Mouse (Mus musculus): ENCODE results near the gene Nav2.

Nav2 gene

DNA sequence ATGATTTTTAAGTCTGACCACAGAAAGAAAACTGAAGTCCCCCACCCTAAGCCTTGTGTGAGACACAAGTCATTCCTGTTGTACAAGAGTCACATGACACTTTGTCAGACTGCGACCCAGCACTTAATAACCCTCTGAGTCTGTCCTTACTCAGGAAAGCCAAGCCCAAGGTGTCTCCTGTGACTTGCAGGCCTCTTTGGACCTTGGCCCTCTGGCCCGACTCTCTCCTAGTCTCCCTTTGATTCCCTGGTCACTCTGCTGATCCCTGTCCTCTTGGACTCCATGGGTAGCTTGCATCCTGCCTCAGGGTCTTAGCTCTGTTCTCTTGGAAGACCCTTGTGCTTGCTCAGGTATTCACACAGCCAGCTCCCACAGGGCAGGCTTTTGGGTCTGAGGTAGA lies 612.0 kb downstream of the Nav2 start:
- Histone ChIP-seq H3K36me3 (ENCODE audit: control insufficient read depth, insufficient read depth, low read length, poor library complexity, severe bottlenecking) (no peaks in the 10 kb centered on the region), H3K27me3 (ENCODE audit: control insufficient read depth, insufficient read depth, low read length, poor library complexity, severe bottlenecking) (no peaks in the 10 kb centered on the region)
- no peak for DNase-seq (ENCODE audit: low read depth, low spot score)

DNA sequence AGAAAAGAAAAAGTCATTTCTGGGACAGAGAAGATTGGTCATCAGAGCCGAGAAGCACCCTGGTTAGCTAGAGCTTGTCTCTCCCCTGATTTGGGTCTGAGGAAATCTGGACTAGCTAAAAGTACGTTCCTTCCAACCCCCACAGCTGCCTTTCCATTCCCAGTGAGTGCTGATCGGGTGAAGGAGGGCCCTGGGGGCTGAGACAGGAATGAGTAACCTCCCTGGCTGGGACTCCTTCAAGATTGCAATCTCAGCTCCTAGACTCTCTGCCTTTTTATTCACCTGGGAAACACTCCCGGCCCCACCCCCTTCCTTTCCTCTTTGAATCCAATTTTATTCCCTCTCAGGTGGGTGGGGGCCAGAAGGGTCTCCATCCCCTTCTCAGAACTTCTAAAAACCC lies 612.8 kb downstream of the Nav2 start:
- no peaks in the 10 kb centered on the region for H3K36me3 ChIP-seq (ENCODE audit: control insufficient read depth, insufficient read depth, low read length, poor library complexity, severe bottlenecking)
- no peaks in the 10 kb centered on the region for H3K27me3 ChIP-seq (ENCODE audit: control insufficient read depth, insufficient read depth, low read length, poor library complexity, severe bottlenecking)

DNA sequence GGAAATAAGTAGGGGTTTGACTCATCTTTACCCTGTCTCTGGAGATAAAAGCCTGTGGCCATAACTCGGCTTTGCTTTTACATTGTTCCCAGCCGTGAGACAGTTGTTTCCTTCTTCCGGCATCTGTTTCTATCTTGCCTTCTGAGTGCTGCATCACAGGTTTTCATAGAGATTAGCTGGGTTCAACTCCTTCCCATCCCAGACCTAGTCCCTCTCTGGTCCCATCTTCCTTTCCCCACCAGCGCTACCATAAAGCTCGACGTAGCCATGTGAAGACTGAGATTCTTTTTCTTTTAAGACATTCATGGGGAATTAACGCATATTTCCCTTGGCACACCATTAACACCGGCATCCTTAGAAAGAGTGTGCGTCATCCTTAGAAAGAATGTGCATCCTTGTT lies 613.5 kb downstream of the Nav2 start:
- Histone ChIP-seq H3K36me3 (ENCODE audit: control insufficient read depth, insufficient read depth, low read length, poor library complexity, severe bottlenecking) (no peaks in the 10 kb centered on the region), H3K27me3 (ENCODE audit: control insufficient read depth, insufficient read depth, low read length, poor library complexity, severe bottlenecking) (no peaks in the 10 kb centered on the region)
- DNase-seq (ENCODE audit: low read depth, low spot score) = no peak

More for the DNA sequence above, 612.8 kb downstream of the Nav2 start:
- DNase-seq (ENCODE audit: low read depth, low spot score) = no peak

DNA sequence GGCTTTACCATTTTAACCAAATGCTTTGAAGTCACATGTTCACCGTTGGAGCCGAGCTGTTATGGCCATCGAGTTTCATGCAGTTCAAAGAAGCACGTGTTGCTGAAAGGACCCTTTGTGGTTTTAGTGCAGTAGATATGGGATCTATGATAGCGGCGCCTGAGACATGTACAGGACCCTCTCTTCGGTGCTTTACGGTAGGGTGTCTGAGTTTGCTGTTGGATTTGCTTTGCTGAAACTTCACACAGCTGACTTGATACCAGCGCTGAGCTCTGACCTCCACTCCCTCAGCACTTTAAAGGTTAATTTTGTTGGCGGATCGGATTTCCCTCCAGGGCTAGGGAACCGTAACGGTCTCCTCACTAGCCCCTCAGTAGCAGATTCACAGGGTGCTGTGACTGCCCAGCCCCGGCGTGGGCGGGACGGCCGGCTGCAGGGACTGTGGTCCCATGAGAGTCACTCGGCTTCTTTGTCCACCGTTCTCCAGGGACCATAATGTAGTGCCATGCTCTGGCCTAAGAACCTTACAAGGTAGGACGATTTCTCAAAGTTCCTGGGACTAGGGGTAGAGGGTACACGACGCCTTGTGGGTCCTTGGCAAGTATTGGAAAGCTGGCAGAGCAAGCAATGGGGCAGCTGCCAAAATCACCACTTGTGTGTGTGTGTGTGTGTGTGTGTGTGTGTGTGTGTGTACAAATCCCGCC lies 614.0 kb downstream of the Nav2 start:
- no peaks in the 10 kb centered on the region for H3K27me3 ChIP-seq (ENCODE audit: control insufficient read depth, insufficient read depth, low read length, poor library complexity, severe bottlenecking)
- DNase-seq (ENCODE audit: low read depth, low spot score) = peak; percentile 23
- no peaks in the 10 kb centered on the region for H3K36me3 ChIP-seq (ENCODE audit: control insufficient read depth, insufficient read depth, low read length, poor library complexity, severe bottlenecking)

DNA sequence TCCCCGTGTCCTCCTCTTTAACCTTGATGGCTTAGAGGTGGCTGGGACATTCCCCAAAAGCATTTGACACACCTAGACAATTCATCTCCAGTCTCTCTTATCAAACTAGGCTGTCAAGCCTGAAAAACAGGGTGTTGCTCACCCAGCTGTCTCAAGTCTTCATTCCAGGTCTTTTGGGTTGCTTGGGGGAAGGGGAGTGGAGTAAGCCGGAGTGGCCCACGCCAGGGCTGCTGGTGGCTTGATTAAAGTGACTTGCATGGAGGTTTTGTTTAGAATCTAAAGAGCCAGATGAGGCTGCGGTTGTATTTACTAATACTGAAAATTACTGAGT lies 614.6 kb downstream of the Nav2 start:
- H3K27me3 ChIP-seq (ENCODE audit: control insufficient read depth, insufficient read depth, low read length, poor library complexity, severe bottlenecking) = no peaks in the 10 kb centered on the region
- DNase-seq (ENCODE audit: low read depth, low spot score) = no peak
- H3K36me3 ChIP-seq (ENCODE audit: control insufficient read depth, insufficient read depth, low read length, poor library complexity, severe bottlenecking) = no peaks in the 10 kb centered on the region

DNA sequence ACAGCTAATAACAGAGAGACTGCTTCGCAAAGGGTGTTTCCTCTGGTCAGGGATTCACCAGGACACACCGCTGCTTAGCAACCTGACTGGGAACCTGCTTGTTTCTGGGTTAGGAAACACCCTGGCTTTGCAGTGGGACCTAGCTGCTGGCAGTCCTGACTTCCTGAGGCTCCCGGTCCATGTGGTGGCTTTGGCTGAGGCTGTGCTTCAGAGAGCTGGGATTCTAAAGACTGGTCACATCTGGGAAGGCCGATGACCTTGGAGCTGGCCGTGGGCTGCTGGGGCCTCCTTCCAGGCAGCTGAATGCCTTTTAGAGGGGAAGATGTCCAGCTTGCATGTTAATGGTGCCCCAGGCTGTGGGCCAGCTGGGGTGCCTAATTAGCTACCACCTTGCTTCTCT lies 615.2 kb downstream of the Nav2 start:
- Histone ChIP-seq H3K36me3 (ENCODE audit: control insufficient read depth, insufficient read depth, low read length, poor library complexity, severe bottlenecking) (no peaks in the 10 kb centered on the region), H3K27me3 (ENCODE audit: control insufficient read depth, insufficient read depth, low read length, poor library complexity, severe bottlenecking) (no peaks in the 10 kb centered on the region)
- no peak for DNase-seq (ENCODE audit: low read depth, low spot score)

DNA sequence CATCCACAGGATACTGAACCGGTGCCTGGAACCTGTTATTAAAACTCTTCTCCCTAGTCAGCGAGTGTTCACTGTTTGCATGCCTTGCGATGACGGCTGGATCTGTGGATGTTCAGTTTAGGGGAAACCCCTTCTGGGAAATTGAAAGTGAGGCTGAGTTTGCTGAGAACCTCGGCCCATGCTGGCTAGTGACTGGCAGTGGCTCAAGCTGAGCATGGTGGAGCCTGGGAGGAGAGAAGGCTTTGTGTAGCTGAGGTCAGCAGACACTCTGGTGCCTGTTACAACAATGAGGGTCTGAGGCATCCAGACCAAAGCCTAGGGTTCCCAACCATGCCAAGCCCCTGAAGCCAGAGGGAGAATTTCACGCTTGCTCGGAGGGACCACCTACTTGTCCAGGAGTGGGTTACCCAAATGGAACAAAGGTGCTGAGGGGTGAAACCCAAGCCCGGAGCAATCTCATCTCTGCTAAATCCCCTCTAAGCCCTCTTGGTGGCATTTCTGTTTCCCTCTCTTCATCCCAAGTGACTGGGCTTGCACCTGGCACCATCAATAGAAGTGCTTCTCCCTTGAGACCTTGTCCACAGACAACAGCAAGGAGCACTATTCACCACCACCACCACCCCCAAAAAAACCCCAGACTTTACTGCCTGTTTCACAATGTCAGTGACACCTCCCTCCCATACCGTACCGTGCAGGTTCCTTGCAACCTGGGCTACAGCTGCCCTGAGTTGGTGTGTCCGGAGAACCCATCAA lies 617.0 kb downstream of the Nav2 start:
- H3K27me3 ChIP-seq (ENCODE audit: control insufficient read depth, insufficient read depth, low read length, poor library complexity, severe bottlenecking) = no peaks in the 10 kb centered on the region
- no peak for DNase-seq (ENCODE audit: low read depth, low spot score)
- H3K36me3 ChIP-seq (ENCODE audit: control insufficient read depth, insufficient read depth, low read length, poor library complexity, severe bottlenecking) = no peaks in the 10 kb centered on the region

DNA sequence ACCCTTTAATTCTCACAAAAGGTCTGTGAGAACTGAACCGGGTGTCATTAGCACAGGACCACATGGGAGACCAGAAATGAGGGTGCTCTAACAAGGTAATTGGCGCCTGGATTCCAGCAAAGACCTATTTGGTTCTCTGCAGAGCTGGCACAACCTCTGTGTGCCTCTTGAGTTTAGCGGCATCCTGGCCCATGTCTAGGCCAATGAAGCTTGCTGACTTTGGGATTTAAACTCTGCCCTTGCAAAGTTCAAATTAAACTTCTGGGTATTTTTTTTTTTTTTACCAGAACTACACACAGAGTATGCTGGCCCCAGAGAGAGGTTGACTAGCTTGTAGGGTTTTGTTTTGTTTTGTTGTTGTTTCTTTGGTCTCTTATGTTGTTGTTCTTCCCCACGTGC lies 617.6 kb downstream of the Nav2 start:
- no peaks in the 10 kb centered on the region for H3K36me3 ChIP-seq (ENCODE audit: control insufficient read depth, insufficient read depth, low read length, poor library complexity, severe bottlenecking)
- H3K27me3 ChIP-seq (ENCODE audit: control insufficient read depth, insufficient read depth, low read length, poor library complexity, severe bottlenecking) = no peaks in the 10 kb centered on the region
- no peak for DNase-seq (ENCODE audit: low read depth, low spot score)

DNA sequence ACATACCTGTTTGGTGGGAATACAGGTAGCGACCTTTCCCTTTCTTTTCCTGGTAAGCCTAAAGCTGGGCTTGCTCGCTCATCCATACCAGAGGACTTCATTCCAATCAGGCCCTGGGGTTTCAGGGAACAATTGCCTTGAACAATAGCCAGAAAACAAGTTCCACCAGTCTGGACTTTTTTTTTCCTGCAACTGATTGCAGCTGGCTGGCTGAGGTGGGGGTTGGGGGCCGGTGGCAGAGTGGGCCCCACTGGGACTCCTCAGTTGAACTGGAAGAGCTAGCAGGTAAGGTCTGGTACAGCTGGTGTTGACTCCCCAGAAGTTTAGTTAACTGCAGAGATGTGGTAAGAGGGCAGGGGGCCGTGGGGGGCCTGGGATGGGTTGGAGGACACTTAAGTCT lies 619.0 kb downstream of the Nav2 start:
- DNase-seq (ENCODE audit: low read depth, low spot score) = no peak
- Histone ChIP-seq H3K36me3 (ENCODE audit: control insufficient read depth, insufficient read depth, low read length, poor library complexity, severe bottlenecking) (no peaks in the 10 kb centered on the region), H3K27me3 (ENCODE audit: control insufficient read depth, insufficient read depth, low read length, poor library complexity, severe bottlenecking) (no peaks in the 10 kb centered on the region)

DNA sequence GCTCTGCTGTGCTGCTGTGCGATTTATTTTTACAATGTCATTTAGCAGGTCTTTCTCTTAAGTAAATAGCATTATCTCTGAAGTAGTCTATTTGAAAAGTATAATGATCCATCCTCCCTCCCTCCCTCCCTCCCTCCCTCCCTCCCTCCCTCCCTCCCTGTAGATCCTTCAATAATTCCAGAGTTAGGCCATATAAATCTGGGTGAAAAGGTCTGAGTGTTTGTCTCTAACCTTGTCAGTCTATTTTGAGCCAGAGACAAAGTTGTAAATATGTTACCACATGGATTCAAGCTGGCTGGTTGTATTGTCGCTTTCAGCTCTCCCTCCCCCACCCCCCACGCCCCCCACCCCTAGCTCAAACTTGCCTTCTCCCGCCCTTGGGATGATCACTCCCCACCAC lies 619.4 kb downstream of the Nav2 start:
- H3K27me3 ChIP-seq (ENCODE audit: control insufficient read depth, insufficient read depth, low read length, poor library complexity, severe bottlenecking) = no peaks in the 10 kb centered on the region
- no peak for DNase-seq (ENCODE audit: low read depth, low spot score)
- no peaks in the 10 kb centered on the region for H3K36me3 ChIP-seq (ENCODE audit: control insufficient read depth, insufficient read depth, low read length, poor library complexity, severe bottlenecking)

DNA sequence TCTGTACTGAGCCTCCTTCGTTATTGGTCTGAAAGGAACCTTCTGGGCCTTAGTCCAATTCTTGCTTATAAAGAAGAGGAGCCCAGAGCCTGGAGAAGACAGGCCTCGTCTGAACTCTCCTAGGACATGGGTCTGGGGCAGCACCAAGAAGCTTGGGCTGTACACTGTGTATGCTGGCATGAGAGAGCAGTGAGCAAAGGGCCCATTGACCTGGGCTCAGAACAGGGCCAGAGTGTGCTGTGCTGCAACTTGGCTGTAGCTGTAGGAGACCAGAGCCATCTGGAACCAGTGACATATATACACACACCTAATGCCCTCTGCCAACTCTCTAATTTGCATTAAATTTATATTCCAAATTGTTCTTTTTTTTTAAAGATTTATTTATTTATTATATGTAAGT lies 621.0 kb downstream of the Nav2 start:
- DNase-seq (ENCODE audit: low read depth, low spot score) = no peak
- H3K27me3 ChIP-seq (ENCODE audit: control insufficient read depth, insufficient read depth, low read length, poor library complexity, severe bottlenecking) = no peaks in the 10 kb centered on the region
- no peaks in the 10 kb centered on the region for H3K36me3 ChIP-seq (ENCODE audit: control insufficient read depth, insufficient read depth, low read length, poor library complexity, severe bottlenecking)

DNA sequence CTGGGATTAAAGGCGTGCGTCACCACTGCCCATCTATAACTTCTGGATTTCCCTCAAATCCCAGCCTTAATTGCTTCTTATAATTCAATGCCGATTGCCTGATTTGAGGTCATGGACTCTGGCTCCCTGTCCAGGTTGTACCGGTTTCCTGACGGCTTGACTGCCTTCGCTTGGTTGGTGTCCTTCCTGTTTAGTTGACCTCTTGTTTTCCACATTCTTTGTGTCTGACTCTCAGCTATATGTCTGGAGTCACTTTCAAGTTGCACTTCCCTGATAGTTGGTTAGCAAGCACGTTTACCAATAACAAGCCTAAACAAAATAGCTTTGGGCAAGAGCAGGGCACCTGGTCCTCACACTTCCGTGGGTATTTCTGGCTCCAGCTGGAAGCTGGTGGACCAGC lies 625.1 kb downstream of the Nav2 start:
- no peaks in the 10 kb centered on the region for H3K27me3 ChIP-seq (ENCODE audit: control insufficient read depth, insufficient read depth, low read length, poor library complexity, severe bottlenecking)
- no peaks in the 10 kb centered on the region for H3K36me3 ChIP-seq (ENCODE audit: control insufficient read depth, insufficient read depth, low read length, poor library complexity, severe bottlenecking)
- no peak for DNase-seq (ENCODE audit: low read depth, low spot score)

DNA sequence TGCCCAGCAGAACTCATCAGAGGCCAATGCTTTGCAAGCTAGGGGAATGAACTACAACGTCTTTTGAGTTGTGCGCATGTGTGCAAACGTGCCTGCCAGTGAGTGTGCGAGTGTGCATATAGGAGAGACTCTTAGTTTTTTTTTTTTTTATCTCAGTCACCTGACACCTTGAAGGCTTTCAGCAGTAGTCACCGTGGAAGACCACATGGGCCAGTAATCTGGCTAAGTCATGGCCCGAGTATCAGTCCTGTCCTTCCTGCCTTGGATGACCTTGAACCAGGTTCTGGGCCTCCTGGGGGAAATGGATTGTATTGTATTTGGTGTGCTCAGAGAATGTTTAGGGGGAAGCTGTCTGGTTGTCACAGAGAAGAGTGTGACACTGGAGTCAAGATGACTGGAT lies 625.7 kb downstream of the Nav2 start:
- Histone ChIP-seq H3K27me3 (ENCODE audit: control insufficient read depth, insufficient read depth, low read length, poor library complexity, severe bottlenecking) (no peaks in the 10 kb centered on the region), H3K36me3 (ENCODE audit: control insufficient read depth, insufficient read depth, low read length, poor library complexity, severe bottlenecking) (no peaks in the 10 kb centered on the region)
- no peak for DNase-seq (ENCODE audit: low read depth, low spot score)

DNA sequence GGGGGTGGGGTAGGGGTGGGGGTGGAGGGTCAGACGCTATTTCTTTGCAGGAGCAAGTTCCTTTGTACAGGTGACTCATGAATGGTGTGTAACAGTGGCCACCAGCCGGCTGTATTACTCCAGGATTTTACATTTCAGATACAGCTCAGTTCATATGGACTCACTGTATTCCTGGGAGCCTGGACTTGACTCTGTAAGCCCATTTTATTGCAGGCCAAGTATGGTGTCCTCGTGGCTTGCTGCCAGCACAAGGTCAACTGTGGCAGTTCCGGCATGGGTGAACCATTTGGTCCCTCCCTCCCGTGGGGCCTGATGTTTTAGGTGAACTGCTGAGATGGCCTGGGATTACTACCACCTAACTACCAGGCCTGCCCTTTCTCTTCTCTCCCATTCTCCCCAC lies 629.8 kb downstream of the Nav2 start:
- DNase-seq (ENCODE audit: low read depth, low spot score) = no peak
- H3K36me3 ChIP-seq (ENCODE audit: control insufficient read depth, insufficient read depth, low read length, poor library complexity, severe bottlenecking) = no peaks in the 10 kb centered on the region
- H3K27me3 ChIP-seq (ENCODE audit: control insufficient read depth, insufficient read depth, low read length, poor library complexity, severe bottlenecking) = no peaks in the 10 kb centered on the region

DNA sequence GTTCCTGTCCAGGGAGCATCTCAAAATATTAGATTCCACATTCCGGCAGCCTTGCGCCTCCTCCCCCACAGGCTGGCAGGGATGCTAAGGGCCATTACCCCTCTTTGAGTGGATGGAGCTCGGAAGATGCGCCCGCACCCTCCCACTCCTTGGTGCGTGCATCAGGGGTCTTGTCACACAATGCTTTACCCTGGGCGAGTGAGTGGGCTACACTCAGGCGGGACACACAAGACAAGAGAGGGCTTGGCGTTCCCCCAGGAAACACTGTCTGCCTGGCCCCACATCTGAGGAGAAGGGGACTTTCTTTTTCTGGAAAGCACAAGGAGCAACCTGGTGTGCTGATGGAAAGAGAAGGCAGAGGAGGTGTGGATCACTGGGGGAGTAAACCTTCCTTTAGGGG lies 631.7 kb downstream of the Nav2 start:
- no peak for DNase-seq (ENCODE audit: low read depth, low spot score)
- Histone ChIP-seq H3K36me3 (ENCODE audit: control insufficient read depth, insufficient read depth, low read length, poor library complexity, severe bottlenecking) (no peaks in the 10 kb centered on the region), H3K27me3 (ENCODE audit: control insufficient read depth, insufficient read depth, low read length, poor library complexity, severe bottlenecking) (no peaks in the 10 kb centered on the region)

DNA sequence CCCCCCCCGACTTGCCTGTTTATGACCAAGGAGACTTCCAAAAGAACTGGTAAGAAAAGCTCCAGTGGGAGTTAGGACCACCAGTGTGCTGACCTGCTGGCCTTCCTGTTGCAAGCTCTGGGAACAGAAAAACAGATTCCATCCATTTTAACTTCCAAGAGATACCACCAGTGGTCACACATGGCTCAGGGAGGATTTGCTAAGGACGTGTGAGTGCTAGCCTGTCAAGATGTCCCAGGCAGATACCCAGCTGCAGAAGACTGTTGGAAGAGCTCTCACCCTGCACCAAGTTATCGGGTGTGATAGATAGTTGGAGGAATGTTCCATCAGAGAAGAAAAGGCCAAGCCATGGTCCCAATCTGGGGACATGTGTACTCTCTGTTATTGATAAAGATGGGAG lies 633.6 kb downstream of the Nav2 start:
- no peaks in the 10 kb centered on the region for H3K36me3 ChIP-seq (ENCODE audit: control insufficient read depth, insufficient read depth, low read length, poor library complexity, severe bottlenecking)
- no peak for DNase-seq (ENCODE audit: low read depth, low spot score)
- H3K27me3 ChIP-seq (ENCODE audit: control insufficient read depth, insufficient read depth, low read length, poor library complexity, severe bottlenecking) = no peaks in the 10 kb centered on the region
